Mouse (Mus musculus): Measurements from ENCODE around the gene Aph1b.

The Aph1b gene

DNA sequence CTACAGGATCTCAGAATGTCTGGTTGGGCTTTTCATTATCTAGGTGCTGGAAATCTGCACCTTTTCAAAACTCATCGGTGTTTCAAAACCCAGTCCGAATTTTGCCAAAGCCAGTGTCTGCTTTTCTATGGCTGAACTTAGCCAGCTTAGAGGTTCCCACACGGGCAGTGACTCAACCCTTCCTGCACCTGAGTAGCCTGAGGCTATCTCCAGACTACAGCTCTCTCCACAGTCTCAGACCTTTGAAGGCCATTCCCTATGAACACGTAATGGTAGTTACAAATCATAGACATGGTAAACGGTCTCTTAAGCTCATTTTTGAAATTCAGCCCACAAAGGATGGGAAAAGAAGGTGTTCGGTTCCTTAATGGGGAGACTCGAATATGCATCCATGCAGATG is 55.8 kb downstream of the Aph1b start:
- DNase-seq (ENCODE audit: low read depth) = no peak

- no peak for DNase-seq (ENCODE audit: low read depth)
Measured at GRCm38 (mm10) chr9:66736551-66736950, 58.7 kb downstream of the Aph1b start.

DNA sequence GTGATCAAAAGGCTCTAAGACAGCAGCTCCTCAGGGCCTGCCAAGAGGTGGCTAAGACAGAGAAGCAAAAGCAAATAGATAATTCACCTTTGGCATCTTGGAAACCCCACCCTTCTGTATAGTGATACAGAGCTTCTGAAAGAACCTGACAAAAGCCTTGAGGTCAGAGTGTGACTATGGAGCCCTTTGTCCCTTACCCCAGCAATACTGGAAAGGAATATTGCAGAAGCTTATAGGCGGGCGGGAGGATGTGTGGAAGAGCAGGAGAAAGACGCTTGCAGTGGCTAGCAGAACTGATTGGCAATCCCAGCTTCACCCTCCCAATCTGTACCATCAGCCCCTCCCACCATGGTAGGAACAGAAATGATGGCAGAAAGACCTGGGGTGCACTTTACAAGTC is 59.3 kb downstream of the Aph1b start:
- no peak for DNase-seq (ENCODE audit: low read depth)

GRCm38 (mm10) chr9:66735122-66735521 is 60.2 kb downstream of the Aph1b start:
- no peak for DNase-seq (ENCODE audit: low read depth)

DNA sequence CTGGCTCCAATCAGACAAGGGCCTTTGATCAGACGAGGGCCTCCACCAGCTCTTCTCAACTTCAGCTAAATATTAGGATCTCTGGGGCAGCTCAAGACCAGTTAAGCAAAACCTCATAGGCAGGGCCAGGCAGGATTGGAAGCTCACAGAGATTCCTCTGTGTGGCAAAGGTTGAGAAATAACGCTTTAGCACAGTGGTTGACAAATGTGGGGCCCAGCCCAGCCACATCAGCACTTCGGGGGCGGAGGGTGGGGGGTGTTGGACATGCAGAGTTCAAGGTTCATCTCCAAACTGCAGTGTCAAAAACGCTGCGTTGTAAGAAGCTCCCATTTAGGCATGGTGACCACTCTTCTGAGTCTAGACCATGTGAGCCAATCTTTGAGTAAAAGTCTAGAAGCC is 60.7 kb downstream of the Aph1b start:
- no peak for DNase-seq (ENCODE audit: low read depth)

DNA sequence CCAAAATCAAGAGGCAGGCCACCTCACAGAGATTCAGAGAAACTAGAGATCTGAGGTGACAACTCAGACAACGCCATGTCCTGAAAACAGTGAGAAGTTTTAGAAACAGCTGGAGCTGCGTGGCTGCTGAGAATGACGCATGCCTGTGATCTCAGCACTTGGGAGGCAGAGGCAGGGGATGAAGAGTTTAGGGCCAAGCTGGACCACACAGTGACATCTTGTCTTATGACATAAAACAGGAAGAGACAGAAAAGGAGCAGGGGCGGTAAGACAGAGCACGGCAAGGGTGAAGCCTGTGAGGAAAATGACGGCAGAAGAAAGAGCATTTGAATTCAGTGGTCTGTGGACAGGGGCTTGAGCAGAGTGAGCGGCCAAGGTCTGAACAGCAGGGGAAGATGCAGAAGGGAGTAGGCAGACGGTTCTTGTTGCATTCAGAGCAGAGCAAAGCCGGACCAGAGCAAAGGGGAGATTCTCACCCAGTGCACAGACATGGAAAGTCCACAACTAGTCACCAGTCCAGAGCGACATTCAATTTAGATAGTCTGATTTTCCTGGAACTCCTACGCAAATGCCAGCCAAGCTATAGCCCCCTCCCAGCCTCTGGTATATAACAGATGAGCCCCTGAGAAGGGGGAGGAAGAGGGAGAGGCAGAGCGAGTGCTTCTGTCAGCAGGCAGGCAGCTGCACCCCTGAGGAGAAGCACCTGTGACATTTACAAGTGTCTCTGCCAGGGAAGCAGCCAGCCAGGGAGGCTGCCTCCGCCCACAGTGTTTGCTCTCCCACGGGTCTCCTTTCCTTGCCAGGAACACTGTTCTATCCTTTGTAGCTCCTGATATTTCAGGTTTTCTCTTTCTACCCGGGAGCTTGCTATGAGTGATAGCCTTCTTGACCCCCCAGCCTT is 62.2 kb downstream of the Aph1b start:
- DNase-seq (ENCODE audit: low read depth) = no peak

GRCm38 (mm10) chr9:66731284-66731683 is 64.0 kb downstream of the Aph1b start:
- DNase-seq (ENCODE audit: low read depth) = no peak

- no peak for DNase-seq (ENCODE audit: low read depth)
Measured at GRCm38 (mm10) chr9:66730556-66730955, 64.7 kb downstream of the Aph1b start.

DNA sequence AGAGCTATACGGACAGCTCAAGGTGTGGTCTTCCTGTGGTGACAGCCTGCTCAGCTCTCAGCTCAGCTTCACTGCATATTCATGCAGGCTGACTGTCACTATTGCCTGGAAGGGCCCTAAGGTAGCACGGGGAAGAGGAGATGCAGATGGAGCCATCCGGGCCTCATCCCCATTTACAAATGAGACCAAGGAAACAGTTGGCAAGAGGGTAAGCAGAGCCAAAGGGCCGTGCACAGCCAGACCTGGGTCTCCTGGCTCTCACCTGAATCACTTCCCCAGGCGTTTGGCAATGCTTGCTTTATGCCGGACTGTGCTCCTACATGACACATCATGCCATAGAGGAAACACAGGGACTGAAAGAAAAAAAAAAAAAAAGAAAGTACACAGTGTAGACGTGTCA is 68.0 kb downstream of the Aph1b start:
- no peak for DNase-seq (ENCODE audit: low read depth)

- no peak for DNase-seq (ENCODE audit: low read depth)
Measured at GRCm38 (mm10) chr9:66725591-66725990, 69.7 kb downstream of the Aph1b start.

All from induced T-regulatory cell, adult 2 months (primary cell).